Mouse (Mus musculus) mouse embryonic stem cell (cell line): ENCODE measurements around the gene Cep63.

Experiments used
- in situ Hi-C, 2 experiments: fragments of 300-500 bp; cut with MboI; formaldehyde crosslinking; loops; 1 replicate in 1 of 2; 3 replicates in 1 of 2; pipeline ENCODE4 v1.14.3; 2019 to 2020; ENCODE audit warnings: low sequenced_read_pairs in 2 of 2, low pct_unique_long_range_greater_than_20kb in 1 of 2, mixed read lengths in 1 of 2; ENCODE audit not compliant: unreplicated experiment in 1 of 2

Gene Cep63

DNA sequence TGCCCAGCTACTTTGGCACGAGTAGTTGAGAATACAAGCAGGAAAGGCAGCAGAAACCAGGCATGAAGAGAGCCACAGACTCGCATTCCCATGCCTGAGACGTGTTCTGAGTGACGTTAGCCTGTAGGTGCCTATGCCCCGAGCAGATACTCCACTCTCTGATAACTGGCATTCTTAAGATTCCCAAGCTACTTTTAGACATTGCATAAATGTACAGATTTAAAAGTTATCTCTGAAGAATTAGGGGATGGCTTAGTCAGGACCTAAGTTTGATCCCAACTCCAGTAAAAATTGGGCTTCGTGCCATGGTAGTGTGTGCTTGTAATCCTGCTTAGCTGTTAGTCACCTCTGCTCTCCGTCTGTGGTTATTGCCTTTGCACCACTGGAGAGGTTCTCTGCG is 8.1 kb upstream of the Cep63 start:
- in situ Hi-C loops, result loop anchor here in 1 of 2 experiments (10.0 kb wide), 1 partner anchor 230 kb away; no protein-coding TSS in a partner anchor

DNA sequence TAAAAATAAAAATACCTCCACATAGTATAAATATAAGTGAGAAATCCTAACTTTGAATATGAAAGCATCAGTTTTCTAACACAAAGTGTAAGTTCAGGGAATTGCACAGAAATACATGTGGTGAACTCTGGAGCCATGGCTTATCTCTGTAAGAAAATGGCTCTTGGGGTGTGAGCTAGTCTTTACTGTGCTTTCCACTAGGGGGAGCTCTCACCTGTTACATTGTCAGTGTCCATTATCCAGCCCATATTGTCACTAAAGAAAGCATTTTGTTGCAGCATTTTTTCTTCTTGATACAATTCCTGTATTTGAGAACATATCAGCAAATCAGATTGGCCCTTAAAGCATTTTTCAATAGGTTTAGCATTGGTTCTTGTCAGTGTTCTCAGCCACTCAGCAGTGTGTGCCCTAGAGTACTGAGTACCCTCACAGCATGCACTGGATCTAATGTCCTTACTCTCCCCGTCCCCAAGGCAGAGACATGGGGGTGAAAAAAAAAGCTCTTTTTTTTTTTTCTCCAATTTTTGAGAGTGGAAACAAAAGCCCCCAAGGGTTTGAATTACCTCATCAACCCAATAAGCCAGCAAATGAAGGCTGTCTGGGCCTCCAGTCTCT is 6.7 kb upstream of the Cep63 start:
- in situ Hi-C loops, result loop anchor here in 1 of 2 experiments (10.0 kb wide), 1 partner anchor 232 kb away; no protein-coding TSS in a partner anchor

DNA sequence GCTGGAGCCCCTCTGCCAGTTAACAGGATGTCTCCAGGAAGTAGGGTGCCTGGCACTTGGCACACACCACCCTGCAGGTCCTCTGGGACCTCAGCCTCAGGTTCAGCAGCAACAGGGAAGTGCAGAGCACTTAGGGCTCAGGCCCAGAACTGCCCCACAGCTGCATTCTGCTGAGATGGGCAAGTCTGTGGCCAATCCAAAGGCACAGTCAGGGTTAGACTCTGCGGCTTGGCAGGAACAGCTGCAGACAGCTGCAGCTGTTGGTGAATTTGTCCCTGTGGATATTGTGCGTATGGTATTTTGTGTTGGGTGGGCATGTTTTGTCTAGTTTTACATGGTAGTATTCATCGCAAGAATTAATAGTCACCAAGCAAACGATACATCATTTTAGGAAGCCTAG is 5.8 kb upstream of the Cep63 start:
- in situ Hi-C loops, result loop anchor here in 1 of 2 experiments (10.0 kb wide), 1 partner anchor 233 kb away; no protein-coding TSS in a partner anchor

DNA sequence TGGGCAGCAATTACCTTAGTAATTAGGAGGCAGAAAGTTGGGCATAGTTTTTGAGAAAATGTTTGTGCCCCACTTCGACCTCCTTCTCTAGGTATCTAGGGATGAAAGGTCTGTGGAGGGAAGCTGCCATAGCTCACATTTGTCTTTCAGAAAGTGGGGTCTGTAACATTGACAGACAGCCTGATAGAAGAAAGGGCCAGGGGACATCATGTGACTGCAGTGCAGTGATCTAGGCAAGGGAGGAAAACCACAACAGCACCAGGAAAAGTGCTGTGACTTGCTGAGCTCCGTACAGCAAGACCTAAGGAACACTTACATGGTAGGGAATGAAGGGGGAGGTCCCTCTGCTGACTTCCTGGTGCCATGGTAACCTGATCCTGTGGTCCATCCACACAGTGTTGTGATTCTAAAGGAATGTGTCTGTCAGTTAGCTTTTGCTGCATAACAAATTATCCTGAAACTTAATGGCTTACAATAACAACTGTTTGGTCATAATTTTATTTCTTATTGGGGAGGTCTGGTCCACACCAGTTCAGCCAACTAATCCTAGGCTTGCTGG is 5.3 kb upstream of the Cep63 start:
- in situ Hi-C loops, result loop anchor here in 1 of 2 experiments (10.0 kb wide), 1 partner anchor 233 kb away; no protein-coding TSS in a partner anchor

DNA sequence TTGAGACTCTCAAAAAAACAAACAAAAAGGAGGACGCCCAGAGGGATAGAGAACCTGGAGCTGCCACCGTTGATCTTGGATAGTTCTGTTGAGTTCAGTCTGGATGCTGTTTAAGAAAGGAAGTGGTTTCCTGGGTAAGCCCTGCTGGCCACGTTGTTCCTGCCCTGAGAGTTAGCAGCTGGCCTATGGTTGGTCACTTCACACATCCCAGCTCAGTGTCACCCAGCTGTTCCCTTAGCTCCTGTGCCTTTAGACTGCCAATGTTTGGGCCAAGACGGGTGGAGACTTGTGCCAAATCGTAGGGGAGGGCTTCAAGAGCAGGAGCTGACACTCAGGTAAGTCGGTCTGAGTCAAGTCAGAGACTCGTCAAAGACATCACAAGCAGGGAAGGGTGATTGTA is 2.7 kb upstream of the Cep63 start:
- in situ Hi-C loops, result no loop called here

DNA sequence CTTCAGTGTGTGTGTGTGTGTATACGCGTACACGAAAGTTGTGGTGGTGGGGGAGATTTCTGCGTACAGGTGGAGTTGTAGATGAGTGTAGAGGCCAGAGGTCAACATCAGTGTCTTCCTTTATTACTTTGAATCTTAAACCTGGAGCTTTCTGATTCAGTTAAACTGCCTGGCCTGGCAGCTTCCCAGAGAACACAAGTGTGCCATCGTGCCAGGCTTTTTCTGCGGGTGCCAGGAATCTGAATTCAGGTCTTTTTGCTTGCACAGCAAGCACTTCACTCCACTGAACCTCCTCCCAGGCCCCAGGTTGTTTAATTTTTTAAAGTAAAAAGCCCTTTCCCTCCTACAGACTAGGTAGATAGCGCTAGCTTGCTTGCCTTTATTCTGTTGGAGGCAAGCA is 1.1 kb upstream of the Cep63 start:
- in situ Hi-C loops, result no loop called here

DNA sequence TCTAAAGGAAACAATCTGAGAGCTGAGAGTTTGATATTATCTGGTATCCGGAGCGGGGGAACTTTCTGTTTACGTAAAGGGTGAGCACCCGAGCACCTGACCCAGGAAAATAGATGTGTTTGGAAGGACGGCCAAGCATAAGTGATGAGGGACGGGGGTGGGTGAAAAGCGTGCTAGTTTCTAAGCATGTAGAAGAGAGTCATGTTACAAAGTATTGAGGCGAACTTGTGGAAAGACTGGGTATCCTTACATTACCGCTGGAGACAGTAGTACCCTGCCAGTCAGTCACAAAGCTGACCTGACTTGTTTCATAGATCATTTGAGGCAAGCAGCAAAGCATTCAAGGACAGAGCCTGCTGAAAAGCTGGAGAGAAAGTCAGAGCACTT is 498 bp upstream of the Cep63 start:
- in situ Hi-C loops, result no loop called here

DNA sequence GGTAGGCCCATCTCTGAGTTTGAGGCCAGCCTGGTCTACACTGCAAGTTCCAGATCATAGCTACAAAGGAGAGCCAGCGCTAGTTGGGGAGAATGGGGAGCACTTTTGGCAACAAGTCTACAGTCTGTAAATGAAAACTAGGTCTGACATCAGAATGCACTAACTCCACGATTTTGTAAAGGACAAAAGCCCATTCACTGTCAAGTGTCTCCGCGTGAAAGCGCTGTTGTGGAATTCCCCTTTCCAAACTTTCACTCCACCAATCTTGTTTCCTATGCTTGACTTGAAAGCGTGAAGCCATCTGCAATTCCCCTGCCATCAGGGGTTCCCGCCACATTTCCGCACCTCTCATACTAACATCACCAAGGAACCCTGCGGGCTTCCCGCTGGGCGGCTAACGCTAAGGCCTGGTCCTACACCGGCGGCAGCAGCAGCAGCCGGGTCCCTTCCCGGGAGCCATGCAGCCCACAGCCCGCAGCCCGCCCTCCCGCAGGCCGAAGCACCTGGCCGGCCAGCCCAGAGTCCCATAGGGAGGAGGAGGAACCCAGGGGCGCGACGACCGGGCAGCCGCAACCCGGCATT is 842 bp downstream of the Cep63 start:
- in situ Hi-C loops, result no loop called here

DNA sequence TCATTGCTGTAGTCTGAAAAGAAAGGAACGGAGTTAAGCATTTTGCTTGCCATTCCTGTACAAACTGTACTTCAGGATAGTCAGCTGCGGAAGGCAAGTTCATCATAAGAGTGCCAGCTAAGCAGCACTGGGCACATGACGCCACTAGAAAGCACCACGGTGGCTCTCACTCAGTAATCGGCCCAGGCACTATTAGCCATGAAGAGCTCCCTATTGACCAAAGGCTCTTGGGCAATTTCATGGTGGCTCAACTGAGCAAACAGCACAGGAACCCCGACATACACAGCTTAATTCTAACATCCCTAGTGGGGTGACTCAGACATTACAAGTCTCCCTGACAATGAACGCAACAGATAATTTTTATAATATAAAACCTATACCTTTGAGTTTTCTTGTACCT is 2.8 kb downstream of the Cep63 start:
- in situ Hi-C loops, result no loop called here

DNA sequence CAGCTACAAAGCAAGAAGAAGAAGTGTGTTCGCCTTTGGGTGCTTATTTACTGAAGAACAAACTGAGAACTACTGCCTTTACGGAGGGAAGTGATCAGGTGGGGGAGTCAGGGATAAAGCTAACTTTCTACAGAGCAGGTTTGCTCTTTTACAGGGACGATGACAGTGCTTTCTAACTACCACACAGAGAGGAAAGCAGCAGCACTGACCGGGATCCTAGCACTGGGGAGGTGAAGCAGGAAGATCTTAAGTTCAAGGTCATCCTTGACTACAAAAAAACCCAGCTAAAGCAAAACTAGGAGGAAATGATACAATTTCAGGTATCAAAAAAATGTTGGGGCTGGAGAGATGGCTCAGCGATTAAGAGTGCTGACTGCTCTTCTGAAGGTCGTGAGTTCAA is 3.5 kb downstream of the Cep63 start:
- in situ Hi-C loops, result no loop called here

DNA sequence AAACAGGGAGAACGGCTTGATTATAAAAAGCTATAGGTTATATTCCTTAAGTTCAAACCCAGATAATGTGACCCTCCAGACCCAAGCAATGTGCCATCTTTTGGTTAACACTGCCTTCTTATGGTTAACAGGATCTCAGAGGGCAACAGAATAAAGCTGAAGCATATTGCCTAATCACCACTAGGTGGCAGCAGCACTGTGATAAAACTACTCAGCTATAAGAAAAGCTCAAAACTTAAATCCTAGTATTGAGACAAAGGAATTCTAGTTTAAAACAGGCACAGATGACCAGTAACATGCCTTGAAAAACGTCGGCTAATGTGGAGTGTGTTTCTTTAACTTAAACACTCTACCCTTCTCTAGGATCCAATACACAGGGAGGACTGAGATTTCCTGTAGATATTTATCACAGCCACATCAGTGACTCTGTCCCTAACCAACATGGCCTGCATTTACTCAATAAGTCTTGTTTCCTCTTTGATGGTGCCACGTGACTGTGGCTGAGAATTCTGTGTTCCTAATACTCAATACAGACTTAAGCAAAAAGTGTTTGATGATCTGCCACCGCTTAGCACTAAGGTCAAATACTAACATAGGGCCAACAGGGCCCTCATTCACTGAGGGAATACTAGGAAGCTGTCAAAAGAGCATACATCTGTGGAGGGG is 4.0 kb downstream of the Cep63 start:
- in situ Hi-C loops, result no loop called here

DNA sequence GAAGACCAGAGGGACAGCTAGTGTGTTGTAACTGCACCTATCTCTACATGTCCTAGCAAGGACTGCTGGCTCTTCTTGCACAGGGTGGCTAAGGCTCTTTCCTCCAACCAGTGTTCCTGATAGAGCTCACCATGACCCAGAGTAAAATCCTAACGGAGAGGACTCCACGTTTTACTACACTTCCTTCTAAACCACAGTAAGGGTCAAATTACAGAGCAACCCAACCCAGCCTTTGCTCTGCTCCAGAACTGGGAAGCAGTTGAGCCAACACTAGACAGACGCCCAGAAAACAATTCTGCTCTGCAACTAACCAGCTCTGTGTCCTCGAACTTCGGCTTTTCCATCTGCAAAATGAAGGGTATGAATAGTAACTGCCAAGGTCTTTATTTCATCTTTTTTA is 4.9 kb downstream of the Cep63 start:
- in situ Hi-C loops, result no loop called here

DNA sequence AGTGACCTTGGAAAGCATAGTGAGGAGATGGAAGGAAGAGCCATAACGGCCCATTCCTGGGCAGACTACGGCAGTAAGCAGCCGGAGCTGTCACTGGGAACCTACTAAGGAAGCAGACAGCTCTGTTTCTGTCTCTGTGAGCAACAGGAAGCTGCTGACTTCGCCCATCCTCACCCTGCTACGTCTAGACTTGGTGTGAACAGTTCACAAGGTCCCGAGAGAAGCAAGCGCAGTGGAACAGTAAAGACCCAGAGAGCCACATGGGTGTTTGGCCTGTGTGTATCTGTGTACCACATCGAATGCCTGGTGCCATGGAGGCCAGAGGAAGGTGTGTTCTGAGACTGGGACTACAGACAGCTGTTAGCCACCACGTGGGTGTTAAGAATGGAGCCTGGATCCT is 10.1 kb downstream of the Cep63 start:
- in situ Hi-C loops, result no loop called here

DNA sequence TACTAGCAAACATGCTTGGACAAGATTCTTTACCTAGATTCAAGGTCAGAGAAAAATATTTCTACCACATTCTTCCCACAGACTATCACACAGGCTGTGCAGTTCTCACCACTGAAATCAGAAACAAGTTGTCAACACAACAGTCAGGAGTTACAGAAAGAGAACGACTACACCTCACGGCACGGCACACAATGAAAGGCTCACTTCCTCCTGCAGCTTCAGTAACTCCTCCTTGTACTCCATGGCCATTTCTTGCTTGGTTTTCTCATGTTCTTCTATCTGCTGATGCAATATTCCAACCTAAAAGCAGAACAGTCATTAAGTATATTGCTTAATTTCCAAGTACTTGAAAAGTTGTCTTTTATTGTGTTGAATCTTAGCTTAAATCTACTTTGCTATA is 11.3 kb downstream of the Cep63 start:
- in situ Hi-C loops, result no loop called here

DNA sequence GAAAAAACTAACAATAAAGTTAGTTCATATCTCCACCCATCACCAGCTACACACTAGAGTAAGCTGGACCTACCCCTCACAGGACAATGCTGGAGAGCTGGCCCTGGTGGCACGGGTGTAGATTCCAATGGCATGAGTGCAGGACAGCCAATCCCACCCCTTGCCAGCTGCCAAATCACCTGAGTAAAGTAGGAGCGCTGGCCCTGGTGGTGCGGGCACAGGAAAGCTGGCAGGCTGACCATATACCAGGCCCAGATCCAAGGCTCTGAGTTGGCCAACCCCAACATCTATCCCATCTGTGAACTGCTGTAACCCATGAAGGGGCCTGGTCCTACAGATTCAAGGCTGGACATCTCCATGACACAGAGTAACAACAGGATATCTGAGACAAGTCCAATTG is 17.1 kb downstream of the Cep63 start:
- in situ Hi-C loops, result no loop called here

DNA sequence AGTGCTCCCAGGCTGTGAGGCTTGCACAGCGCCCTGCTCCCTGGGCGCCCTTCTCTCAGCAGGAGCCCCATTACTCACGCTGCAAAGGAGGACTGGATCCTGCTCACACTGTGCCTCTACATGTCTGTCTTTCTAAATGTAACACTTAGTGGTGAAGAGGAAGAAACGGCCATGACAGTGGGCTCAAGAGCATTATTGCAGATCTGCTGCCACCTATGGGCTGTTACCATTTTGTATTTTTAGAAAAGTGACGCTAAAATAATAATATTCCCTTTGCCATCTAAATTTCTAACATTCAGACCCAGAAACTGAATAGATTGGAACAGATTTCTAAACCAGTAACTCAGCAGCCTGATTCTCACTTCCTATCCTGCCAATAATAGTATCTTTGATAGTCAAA is 18.9 kb downstream of the Cep63 start:
- in situ Hi-C loops, result no loop called here

DNA sequence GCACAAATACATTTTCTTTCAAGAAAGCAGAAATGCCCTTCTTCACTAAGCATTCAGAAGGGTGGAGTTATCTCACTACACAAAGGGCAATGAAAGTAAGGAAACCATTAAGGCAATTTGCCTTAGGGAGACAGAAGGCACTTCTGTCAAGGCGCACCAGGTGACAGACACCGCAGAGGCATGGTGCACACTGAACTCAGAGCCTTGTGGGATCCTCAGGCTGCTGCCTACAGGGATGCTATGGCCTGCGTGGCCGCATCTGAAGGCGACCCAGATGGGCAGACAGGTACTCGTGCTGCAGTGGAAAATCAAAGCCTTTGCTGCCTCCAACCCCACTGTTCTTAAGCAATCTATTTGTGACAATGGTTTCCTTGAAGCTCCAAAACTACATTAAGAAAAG is 21.2 kb downstream of the Cep63 start:
- in situ Hi-C loops, result no loop called here

DNA sequence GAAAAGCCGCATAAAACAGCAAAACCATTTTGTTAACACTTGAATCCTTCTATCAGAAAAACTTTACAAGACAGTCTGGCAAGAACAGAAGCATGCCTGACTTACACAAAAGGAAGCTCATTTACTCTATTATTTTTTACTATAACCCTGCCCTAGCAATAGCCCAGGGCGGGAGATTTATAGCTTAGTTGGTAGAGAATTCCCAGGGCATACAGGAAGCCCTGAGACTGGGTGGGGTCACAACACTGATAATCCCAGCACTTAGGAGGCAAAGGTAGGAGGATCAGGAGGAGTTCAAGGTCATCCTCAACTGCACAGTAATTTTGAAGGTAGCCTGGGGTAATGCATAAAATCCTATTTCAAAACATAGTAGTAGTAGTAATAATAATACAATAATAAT is 24.7 kb downstream of the Cep63 start:
- in situ Hi-C loops, result no loop called here

DNA sequence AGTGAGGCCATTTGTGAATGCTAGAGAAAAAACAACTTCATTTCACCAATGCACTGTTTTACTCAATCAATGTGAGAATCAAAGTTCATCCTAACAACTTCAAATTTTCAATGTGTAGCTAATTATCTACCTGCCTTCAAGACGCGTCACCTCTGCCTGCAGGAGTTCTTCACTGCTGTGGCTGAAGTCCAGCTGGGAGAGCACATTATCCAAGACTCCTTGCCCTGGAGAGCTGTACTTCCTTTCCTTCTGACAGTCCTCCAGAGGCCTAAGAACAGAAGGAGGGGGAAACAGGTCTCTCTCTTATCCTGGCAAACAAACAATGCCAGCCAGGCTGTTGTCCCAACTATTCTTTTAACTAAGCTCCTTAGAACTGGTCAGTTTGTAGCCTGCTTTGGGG is 25.1 kb downstream of the Cep63 start:
- in situ Hi-C loops, result no loop called here
